Mouse (Mus musculus) layer of hippocampus, adult 2 months (tissue): ENCODE data around the gene Srebf1. TPM values are rescaled to one million over a fixed set of nuclear protein-coding genes. Genes with fewer than 3 reads are reported as not detected.

Experiments
- DNase-seq, 2 experiments: peaks; one replicate each; pipeline ENCODE4 v3.0.0; 2022; ENCODE audit warnings: low spot score in 2 of 2
- H3K27ac ChIP-seq: fragments of 200-600 bp; 2 replicates; pipeline ENCODE4 v1.8.1; 2022
- H3K4me3 ChIP-seq: fragments of 200-600 bp; 2 replicates; pipeline ENCODE4 v1.8.1; 2022; ENCODE audit warnings: mild to moderate bottlenecking
- CTCF ChIP-seq: fragments of 200-600 bp; conservative IDR thresholded peaks from 2 replicates; pipeline ENCODE4 v1.8.1; 2022; ENCODE audit warnings: antibody characterized with exemption, mild to moderate bottlenecking, moderate library complexity
- total RNA-seq, 2 experiments: library from RNA; stranded (reverse); gene quantifications; 2 replicates each; pipeline ENCODE4 v1.2.3; 2021

Srebf1 gene
- total RNA-seq, 2 experiments from 2014 or later = 64.2 to 70.8 TPM

- peak overlapping the region; percentile 99 for H3K27ac ChIP-seq
- no peak for TF ChIP-seq CTCF
- no peak for DNase-seq
- peak overlapping the region; percentile 81 for H3K4me3 ChIP-seq
Measured at GRCm38 (mm10) chr11:60178005-60178404, 44.4 kb downstream of the Srebf1 start.

DNA sequence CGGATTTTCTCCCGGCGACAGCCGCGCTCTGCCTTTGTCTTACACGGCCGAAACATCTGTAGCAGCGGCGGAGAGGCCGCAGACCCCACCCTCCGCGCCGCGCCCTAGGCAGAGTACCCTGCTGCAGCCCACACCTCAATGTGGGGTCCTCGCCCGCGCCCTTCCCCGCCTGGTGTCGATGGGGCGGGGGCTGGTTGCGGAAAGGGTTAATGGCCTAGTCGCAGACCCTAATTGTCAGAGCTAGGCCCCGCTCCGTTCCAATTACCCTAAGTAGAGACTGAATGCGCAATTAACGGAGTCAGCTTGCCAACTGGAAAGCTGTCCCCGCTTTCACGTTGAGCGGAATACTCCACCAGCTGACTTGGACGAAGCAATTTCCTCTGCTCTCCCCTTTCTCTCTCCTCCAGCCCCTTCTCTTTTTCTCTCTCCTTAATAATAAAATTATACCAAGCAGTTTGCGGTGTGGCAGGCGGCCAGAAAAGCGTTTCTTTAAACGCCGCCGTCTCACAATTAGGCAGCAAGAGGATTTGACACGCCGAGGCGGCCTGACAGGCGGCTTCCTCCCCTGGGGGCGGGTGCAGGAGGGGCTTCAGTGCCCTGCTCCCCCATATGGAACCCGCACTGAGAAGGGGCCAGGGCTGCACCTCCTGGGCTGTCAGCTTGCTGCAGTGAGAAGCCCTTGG, 45.3 kb downstream of the Srebf1 start:
- Histone ChIP-seq H3K4me3 (peak overlapping the region; percentile 81), H3K27ac (peak overlapping the region; percentile 99)
- DNase-seq = peak in 1 of 2 experiments; percentile 69
- no peak for TF ChIP-seq CTCF

DNA sequence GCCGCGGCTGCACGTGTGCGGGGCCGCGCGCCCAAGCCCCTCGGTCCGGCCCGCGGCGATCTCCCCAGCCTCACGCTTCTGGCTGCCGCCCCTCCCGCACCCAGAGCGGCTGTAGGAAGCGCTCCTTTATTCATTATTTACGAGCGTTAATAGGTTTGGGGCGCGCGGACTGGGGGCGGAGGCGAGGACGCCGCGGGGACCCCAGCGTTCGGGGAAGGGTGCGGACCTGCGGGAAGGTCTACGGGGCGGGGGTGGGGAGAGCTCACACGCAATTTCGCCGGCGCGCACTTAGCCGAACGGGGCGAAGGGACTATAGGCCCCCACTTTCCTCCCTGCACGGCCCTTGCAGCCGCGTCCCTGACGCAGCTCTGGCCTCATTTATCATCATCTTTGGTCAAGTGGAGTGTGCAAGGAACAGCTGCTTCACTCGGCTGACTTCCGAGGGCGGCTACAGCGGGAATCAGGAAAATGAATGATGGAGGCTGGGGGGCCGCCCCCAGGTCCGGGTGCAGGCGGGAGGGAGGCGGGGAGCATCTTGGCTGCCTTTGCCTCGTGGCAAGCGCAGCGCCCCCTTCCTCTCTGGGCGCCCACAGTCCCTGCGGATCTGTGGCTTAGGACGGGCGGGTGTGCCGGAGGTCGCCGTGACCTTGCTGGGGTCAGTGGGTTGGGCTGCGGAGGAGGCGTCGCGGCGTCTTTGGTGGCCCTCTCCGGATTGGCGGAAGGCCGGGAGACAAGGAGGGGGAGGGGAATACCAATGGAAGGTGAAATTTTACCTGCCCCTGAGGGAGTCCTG, 46.0 kb downstream of the Srebf1 start:
- H3K4me3 ChIP-seq = peak overlapping the region; percentile 81
- peak overlapping the region; percentile 99 for H3K27ac ChIP-seq
- DNase-seq = peak; percentile 73 to 76
- TF ChIP-seq CTCF = peak; percentile 64

- H3K4me3 ChIP-seq = peak overlapping the region; percentile 81
- H3K27ac ChIP-seq = peak overlapping the region; percentile 99
- DNase-seq = peak; percentile 65 to 67
- TF ChIP-seq CTCF = no peak
Measured at GRCm38 (mm10) chr11:60175371-60176181, 46.8 kb downstream of the Srebf1 start.

DNA sequence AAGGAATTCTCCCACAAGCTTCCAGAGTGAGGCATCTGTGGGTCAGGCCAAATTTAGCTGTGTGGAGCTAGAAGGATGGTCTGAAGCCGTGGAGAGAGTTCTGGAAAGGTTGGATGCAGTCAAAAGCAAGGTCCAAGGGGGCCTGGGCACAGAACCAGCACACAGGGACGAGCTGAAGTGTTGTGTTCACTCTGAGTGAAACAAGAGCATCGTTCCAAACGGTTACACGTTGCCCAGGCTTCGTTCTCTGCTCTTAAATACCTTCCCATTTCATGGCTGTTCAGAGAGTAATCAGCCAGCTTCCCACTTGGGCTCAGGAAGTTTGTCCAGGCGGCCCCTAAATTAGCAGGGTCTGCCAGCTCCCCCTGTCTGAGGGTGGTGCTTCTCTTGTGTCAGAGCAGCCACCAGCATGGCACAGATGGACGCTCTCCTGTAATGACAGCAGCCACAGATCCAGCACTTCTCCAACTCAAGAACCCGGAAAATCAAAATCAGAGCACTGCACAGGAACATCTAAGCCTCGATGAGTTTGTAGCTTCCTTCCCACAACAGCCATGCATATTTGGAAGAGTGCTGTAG, 48.7 kb downstream of the Srebf1 start:
- no peak for TF ChIP-seq CTCF
- H3K4me3 ChIP-seq = no peak overlapping the region
- DNase-seq = no peak
- H3K27ac ChIP-seq = peak overlapping the region; percentile 99

GRCm38 (mm10) chr11:60172074-60172473, 50.3 kb downstream of the Srebf1 start:
- H3K4me3 ChIP-seq = no peak overlapping the region
- no peak for DNase-seq
- no peak for TF ChIP-seq CTCF
- peak overlapping the region; percentile 11; the same call in 1 of the 2 replicates for H3K27ac ChIP-seq

DNA sequence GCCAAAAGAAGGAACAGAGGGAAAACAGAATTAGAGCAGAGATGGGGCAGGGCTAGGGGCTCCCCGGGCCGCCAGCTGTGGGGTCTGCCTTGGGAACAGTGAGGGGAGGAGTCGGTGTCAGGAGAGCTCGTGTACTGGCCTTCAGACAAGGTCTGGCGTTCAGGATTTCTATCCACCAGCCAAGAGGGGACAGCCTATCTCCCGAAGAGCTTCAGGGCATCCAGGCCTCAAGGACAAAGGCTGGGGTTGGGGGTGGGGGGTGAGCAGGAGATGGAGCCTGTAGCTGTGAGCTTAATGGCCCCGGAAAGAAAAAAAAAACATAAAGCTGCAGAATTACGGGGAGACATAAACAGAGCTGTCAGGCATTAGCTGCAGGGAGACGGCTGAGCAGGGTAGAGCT, 53.6 kb downstream of the Srebf1 start:
- Histone ChIP-seq H3K27ac (peak overlapping the region; percentile 25; the same call in 1 of the 2 replicates), H3K4me3 (no peak overlapping the region)
- no peak for DNase-seq
- no peak for TF ChIP-seq CTCF

DNA sequence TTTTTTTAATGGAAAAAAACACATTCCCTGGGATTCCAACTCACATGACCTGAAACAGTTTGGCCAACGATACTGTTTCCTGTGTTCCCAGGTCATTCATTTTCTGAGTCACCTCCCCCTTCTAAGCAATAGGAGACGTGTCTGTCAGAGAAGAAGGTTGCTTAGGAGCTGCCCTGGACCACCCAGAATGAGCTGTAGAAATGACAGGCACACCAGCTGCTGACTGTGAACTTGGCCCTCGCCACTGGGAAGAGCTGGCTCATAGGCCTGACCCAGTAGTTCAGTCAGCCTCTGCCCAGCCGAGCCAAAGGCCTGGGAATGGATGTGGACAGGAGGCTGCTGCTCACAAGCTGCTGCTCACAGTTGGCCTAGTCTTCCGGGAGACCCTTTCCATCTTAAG, 57.3 kb downstream of the Srebf1 start:
- Histone ChIP-seq H3K4me3 (no peak overlapping the region), H3K27ac (peak overlapping the region; percentile 46; the same call in 1 of the 2 replicates)
- no peak for DNase-seq
- no peak for TF ChIP-seq CTCF

DNA sequence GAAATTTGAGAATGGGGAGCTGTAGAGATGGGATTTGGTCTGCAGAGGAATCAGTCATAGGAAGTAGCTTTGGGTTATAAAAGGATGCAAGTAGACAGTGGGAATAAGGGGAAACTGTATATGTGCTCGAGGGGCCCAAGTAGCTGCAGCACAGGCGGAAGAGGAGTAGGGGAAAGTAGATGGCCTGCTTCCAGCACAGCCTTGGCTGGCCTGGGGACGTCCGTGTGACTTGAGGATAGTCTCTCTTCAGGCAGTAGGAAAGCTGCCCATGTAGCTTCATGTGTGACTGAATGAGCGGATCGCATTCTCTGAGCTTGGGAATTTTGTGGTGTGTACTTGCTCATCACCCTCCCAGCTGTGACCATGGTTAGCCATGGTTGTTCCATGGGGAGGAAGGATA, 57.9 kb downstream of the Srebf1 start:
- Histone ChIP-seq H3K4me3 (no peak overlapping the region), H3K27ac (no peak overlapping the region)
- no peak for TF ChIP-seq CTCF
- DNase-seq = no peak

DNA sequence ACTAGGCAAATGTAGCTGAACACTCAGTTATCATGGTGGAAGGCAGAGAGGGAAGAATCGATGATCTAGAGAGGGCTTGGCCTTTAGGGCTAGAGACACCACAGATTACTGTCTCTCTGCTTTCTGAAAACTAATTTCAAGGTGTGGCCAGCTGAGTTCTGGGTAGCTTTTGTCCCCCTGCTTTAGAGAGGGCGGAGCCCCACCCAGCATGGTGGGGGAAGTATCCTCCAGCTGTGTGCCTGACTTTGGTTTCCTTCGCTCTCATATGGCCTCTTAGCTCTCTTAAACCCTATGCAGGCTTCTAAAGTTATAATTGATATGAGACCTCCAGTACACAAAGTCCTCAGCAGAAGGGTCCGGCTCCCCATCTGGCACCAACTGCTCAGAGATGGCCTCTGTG, 59.0 kb downstream of the Srebf1 start:
- H3K4me3 ChIP-seq = no peak overlapping the region
- no peak for DNase-seq
- no peak for TF ChIP-seq CTCF
- peak overlapping the region; percentile 81; the same call in 1 of the 2 replicates for H3K27ac ChIP-seq

DNA sequence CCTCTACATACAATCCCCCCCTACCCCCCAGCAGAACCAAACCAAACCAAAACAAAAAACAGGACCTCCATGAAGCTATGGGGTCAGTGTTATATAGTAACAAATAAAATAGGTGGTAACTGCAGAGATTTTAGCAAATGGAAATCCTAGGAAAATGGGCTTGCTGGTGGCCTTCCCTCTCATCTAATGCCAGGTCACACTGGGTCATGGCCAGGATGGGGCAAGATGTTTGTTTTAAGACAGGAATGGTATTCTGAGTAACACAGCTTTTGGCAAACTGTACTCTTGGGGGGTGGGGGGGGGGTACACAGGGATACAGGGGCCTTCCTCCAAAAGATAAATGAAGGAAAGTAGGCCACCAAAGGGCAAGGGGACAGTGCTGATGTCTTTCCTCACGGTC, 59.8 kb downstream of the Srebf1 start:
- Histone ChIP-seq H3K4me3 (no peak overlapping the region), H3K27ac (peak overlapping the region; percentile 81)
- no peak for DNase-seq
- no peak for TF ChIP-seq CTCF

- no peak overlapping the region for H3K4me3 ChIP-seq
- H3K27ac ChIP-seq = peak overlapping the region; percentile 81
- peak in 1 of 2 experiments; percentile 9 for DNase-seq
- TF ChIP-seq CTCF = no peak
Measured at GRCm38 (mm10) chr11:60161146-60161874, 61.1 kb downstream of the Srebf1 start.
